ENCODE assay signal across 14 mouse cellular contexts in the genomic region with DNA sequence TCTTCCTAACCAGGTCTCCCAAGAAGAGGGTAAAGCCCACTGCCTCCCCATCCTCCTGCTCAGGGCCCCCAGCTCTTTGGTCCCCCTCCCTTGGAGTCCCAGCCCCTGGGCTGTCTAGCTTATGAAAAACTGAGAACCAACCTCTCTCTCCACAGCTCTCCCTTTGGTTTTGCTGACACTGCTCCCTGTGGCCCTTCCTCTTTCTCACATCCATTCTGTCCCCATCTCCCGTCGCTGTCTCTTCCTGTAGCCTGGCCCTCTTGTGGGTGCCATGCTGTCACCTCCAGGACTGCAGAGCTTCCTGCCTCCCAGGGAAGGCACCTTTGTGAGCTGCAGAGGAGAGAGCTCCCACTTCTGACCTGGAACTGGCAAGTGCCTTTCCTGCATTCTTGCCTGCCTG. TPM values are rescaled to one million over a fixed set of nuclear protein-coding genes. Genes with fewer than 3 reads are reported as not detected.
DNase-seq lines count a peak whose midpoint lies in the region; ATAC-seq and TF ChIP-seq lines count a peak whose summit lies in the region.
"Had no signal": no experiment of that assay in that cellular context is flagged by ENCODE, and none has a peak within 500 bp of the region (broad histone marks: within the 10 kb centered on the region; RNA-seq: fewer than 3 reads in every experiment).

No protein-coding gene starts in this region.

- H3K4me1 ChIP-seq in heart, embryonic 11.5 days (ENCODE audit: control insufficient read depth, insufficient read depth, low read length), result peaks cover 76% of the 10 kb centered on the region
- peaks cover 79% of the 10 kb centered on the region for H3K4me1 ChIP-seq in bone marrow macrophage, adult 2 months (ENCODE audit: control insufficient read depth, insufficient read depth, low read length)
- H3K4me1 ChIP-seq in limb, embryonic 15.5 days, result peaks cover 48% of the 10 kb centered on the region

- intact Hi-C loops in heart, postnatal 10 days (cut with DNase I), result no loop called here

- no peaks in the 10 kb centered on the region for H3K9me3 ChIP-seq in heart, embryonic 11.5 days (replicated peaks; ENCODE audit: control insufficient read depth, low read length)
- no peaks in the 10 kb centered on the region for H3K9me3 ChIP-seq in limb, embryonic 15.5 days
- H3K9me3 ChIP-seq: embryonic facial prominence, embryonic 15.5 days; forebrain, embryonic 15.5 days had no signal

- no peak overlapping the region for H3K9ac ChIP-seq in heart, embryonic 11.5 days (ENCODE audit: low read depth, low read length)
- no peak overlapping the region for H3K9ac ChIP-seq in limb, embryonic 15.5 days
- H3K9ac ChIP-seq: embryonic facial prominence, embryonic 15.5 days; forebrain, embryonic 15.5 days had no signal

- WGBS in heart, embryonic 11.5 days (ENCODE audit: insufficient replicate concordance), result 40% methylated on average over 2 of the region's 2 CpGs
- 48% methylated on average over 2 of the region's 2 CpGs for WGBS in limb, embryonic 15.5 days

- peaks cover 5% of the 10 kb centered on the region; the same call in 1 of the 2 replicates for H3K36me3 ChIP-seq in heart, embryonic 11.5 days (ENCODE audit: control insufficient read depth, insufficient read depth, low read length)
- peaks cover 28% of the 10 kb centered on the region for H3K36me3 ChIP-seq in limb, embryonic 15.5 days

- peak overlapping the region; percentile 30 for H3K27ac ChIP-seq in heart, embryonic 11.5 days (ENCODE audit: low read depth, low read length)
- peak overlapping the region; percentile 12; the same call in 1 of the 2 replicates for H3K27ac ChIP-seq in layer of hippocampus, adult 2 months
- peak overlapping the region; percentile 84 for H3K27ac ChIP-seq in bone marrow macrophage, adult 2 months (ENCODE audit: insufficient read depth, low read depth, low read length)
- H3K27ac ChIP-seq in limb, embryonic 15.5 days, result peak overlapping the region; percentile 8; the same call in 1 of the 2 replicates
- H3K27ac ChIP-seq: embryonic facial prominence, embryonic 15.5 days; forebrain, embryonic 15.5 days had no signal

- TF ChIP-seq POLR2A in bone marrow macrophage, adult 2 months (IDR thresholded peaks at IDR 0.05; ENCODE audit: borderline replicate concordance, low read depth, low read length), result no peak

- no peaks in the 10 kb centered on the region for H3K27me3 ChIP-seq in heart, embryonic 11.5 days (ENCODE audit: control insufficient read depth, insufficient read depth, low read length)
- H3K27me3 ChIP-seq in limb, embryonic 15.5 days, result no peaks in the 10 kb centered on the region
- H3K27me3 ChIP-seq: embryonic facial prominence, embryonic 15.5 days; forebrain, embryonic 15.5 days had no signal

- no peak for DNase-seq in heart, postnatal 10 days
- DNase-seq in layer of hippocampus, adult 2 months (ENCODE audit: low spot score in 2 of 2), result no peak
- DNase-seq in layer of hippocampus, adult 18-20 months (ENCODE audit: low spot score in 2 of 2), result no peak
- no peak for DNase-seq in thymus, postnatal 14 days
- no peak for DNase-seq in urinary bladder, postnatal 36 days (ENCODE audit: low spot score in 2 of 2)
- DNase-seq: gastrocnemius, postnatal 14 days; kidney, postnatal 36 days; spleen, adult 18-20 months; thymus, adult 18-20 months had no signal

- H3K4me2 ChIP-seq in heart, embryonic 11.5 days, result no peak overlapping the region
- no peak overlapping the region for H3K4me2 ChIP-seq in limb, embryonic 15.5 days
- H3K4me2 ChIP-seq: embryonic facial prominence, embryonic 15.5 days; forebrain, embryonic 15.5 days had no signal

- ATAC-seq in heart, embryonic 11.5 days (replicated peaks; ENCODE audit: insufficient number of reproducible peaks, low FRiP score, low TSS enrichment), result no peak
- ATAC-seq in limb, embryonic 15.5 days (ENCODE audit: insufficient number of reproducible peaks, low FRiP score, low TSS enrichment, low read depth), result no peak
- ATAC-seq: forebrain, embryonic 15.5 days had no signal

- H3K4me3 ChIP-seq in heart, embryonic 11.5 days (ENCODE audit: low read depth, low read length), result no peak overlapping the region
- H3K4me3 ChIP-seq in layer of hippocampus, adult 2 months, result no peak overlapping the region
- H3K4me3 ChIP-seq in bone marrow macrophage, adult 2 months (ENCODE audit: insufficient read depth, low read length), result no peak overlapping the region
- no peak overlapping the region for H3K4me3 ChIP-seq in limb, embryonic 15.5 days
- H3K4me3 ChIP-seq: embryonic facial prominence, embryonic 15.5 days; forebrain, embryonic 15.5 days had no signal

- TF ChIP-seq CTCF in layer of hippocampus, adult 2 months (conservative IDR thresholded peaks at IDR 0.05), result no peak
- no peak for TF ChIP-seq CTCF in bone marrow macrophage, adult 2 months (IDR thresholded peaks at IDR 0.05; ENCODE audit: low read depth, low read length)

RNA-seq across cellular contexts. Expression of a gene that starts 14.8 kb away (rescaled TPM):
- 18.0 and 18.6 TPM in 2 replicates for polyA plus RNA-seq in heart, embryonic 11.5 days (2014; fragmentation: Nextera tagmentation; extraction: Ambion mirVana)
- 10 to 100 TPM; 49.9 to 50.6 TPM for total RNA-seq in heart, postnatal 10 days (2021)
- total RNA-seq in layer of hippocampus, adult 2 months (2021), result 100 to 1,000 TPM in 1 of 2 experiments, 10 to 100 TPM in 1; 99.9 to 108 TPM
- 100 to 1,000 TPM; 110 to 112 TPM for total RNA-seq in layer of hippocampus, adult 18-20 months (2021)
- polyA plus RNA-seq in bone marrow macrophage, adult 2 months (2012; ENCODE audit: insufficient read depth, insufficient read length, missing spikeins), result 66.3 and 69.0 TPM in 2 replicates
- 14.6 and 15.1 TPM in 2 replicates for polyA plus RNA-seq in limb, embryonic 15.5 days (2015; fragmentation: Nextera tagmentation; extraction: Ambion mirVana)

Comparison
In these comparisons a context has a peak if more than half of its experiments do, and no peak if none do; other contexts are left out.
1. H3K27ac ChIP-seq: peak in every context shown above with its lines; median percentile 84 in bone marrow macrophage, adult 2 months; 30 in heart, embryonic 11.5 days; 12 in layer of hippocampus, adult 2 months; 8 in limb, embryonic 15.5 days.